Mouse (Mus musculus) thymus, postnatal 4 days (tissue): ENCODE results near the gene Fam129a.
A peak's percentile ranks its signal among the peaks of the same experiment; 100 is the strongest.

Source experiments
- DNase-seq: peaks from one replicate; pipeline ENCODE4 v3.0.0; 2021

Gene Fam129a

DNA sequence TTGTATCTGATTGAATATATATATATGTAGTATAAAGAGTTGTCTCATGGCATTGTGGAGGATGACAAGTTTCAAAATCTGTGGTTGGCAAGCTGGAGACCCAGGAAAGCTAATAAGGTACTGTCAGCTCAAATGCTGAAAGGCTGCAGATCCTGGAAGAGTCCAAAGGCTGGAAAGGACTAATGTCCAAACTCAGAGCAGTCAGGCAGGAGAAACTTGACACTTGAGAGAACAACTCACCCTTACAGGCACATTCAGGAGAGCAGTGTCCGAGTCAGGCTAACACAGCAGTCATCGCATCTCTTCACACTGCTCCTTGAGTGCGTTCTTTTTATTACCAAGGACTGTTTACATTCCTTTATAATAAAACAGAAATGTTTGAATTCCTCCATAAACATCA is 56.2 kb downstream of the Fam129a start:
- no peak for DNase-seq

DNA sequence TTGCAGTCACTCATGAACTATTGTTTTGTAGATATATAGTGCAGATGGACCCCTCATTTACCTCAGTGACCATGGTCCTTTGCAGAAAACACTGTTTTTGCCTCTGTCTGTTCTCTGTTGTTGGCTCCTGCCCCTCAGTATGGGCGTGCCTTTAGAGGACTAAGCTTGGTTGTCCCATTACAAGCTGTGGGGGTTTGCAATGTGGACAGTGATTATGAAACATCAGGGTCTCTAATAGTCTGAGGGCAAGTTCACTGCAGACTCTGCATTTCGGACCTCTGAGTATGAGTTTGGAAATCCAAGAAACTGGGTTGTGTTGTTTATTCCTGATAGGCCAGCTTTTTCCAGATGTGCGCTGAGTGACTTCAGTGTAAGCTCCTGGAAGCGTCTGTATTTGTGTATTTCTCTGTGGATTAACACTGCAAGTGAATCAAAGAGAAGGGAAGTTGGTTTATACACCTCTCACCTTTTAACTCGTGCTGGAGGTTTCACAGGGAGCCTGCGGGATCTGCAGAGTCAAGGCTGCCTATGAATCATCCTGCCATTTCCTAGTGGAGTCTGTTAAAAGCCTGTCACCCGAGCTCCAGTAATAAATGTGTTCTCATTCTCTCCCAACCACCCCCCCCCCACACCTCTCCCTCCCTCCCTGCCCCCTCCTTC is 58.7 kb downstream of the Fam129a start:
- DNase-seq = no peak

DNA sequence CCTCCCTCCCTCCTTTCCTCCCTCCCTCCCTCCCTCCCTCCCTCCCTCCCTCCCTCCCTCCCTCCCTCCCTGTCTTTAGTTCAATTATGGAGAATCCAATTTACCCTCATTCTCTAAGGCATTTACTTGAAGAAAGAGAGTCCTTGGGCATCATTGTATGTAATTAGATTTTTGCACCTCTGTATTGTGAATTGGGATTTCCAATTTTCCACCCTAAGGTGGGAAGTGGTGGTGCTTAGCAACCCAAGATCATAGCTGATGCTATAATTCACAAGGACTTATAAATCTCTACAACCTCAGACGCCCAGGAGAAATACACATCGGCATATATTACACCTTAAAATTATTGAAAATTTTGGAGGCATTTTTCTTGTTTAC is 59.3 kb downstream of the Fam129a start:
- DNase-seq = no peak

DNA sequence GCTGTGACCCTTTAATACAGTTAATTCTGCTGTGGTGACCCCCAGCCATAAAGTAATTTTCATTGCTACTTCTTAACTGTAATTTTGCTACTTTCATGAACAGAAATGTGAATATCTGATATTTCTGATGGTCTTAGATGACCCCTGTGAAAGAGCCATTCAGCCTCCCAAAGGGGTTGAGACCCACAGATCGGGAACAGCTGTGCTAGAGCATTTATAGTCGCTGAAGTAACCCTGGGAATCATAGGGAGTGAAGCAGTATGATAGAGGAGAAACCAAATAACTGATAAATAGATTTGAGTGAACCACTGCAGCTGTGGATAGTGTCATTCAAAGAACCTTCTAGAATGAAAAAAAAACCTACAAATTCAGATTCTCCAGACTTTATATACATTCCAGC is 60.1 kb downstream of the Fam129a start:
- no peak for DNase-seq

DNA sequence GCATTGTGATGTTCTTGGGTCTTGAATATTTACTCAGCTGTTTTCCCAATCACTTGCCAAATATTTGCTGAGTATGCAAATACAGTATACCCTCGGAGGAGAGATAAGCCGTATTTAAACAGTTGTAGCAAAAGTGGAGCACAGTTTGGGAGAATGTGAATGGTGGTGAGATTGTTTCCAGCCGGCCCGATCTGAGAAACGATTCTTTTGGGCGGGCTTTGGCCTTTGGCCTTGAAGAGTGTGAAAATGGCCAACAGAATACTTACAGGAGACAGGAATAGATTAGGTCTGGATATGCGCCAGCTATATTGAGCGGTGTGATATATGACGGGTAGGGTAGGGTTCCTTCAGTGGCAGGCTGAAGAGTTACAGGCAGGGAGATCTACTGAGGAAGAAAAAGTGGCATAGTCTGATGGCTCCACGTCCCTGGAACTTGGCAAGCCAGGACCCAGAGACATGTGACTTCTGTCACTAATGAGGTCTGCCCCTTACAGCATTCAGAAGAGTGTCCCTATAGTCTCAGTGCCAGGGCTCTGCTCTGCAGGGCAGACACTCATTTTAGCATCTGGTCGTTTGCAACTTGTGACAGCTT is 60.8 kb downstream of the Fam129a start:
- no peak for DNase-seq

DNA sequence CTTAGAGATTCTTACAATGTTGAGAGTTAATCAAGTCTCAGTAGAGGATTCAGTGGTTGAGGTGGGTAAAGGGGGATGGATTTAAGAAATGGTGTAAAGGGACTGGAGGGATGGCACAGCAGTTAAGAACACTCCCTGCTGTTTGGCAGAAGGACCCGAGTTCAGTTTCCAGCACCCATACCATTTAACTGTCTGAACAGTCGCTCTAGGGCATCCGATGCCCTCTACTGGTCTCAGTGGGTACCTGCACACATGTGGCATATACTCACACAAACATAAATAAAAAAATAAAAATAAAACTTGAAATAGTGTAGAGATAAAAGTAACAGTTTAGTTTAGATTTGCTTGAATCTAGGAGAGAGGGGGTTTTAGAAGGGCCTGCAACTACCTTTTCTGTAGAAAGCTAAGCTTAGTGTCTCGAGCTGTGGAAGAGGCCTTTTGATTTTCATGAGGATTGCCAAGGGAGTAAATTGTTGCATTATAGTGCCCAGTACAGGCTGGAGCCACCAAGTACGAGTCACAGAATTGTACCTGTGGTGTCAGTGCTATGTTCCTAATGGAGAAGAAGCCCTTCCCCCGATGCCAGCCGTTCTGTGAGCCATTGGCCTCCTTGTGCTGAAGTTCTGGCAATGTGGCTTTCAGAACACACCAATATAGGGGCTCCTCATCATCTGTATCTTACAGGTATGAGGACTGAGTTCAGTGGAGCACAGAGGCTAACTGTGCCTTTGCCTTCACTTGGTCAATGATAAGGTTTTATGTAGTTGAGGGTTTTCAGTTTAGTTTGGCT is 61.8 kb downstream of the Fam129a start:
- no peak for DNase-seq

DNA sequence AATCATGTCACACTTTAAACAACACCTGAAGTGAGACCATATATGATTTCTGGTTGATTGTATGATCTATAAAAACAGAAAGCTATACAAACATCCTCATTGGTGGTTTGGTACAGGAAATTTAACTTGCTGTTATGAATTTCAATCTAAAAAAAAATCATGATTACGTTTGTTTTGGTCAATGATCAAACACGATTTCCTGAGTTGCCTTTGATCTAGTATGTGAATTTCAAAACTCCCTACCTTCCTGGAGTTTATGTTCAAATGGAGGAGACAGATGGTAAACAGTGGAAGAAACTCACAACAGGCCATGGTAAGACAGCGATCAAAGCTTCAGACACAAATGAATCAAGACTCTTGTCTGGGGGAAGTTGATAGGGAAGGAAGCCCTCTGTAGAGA is 65.7 kb downstream of the Fam129a start:
- DNase-seq = no peak

DNA sequence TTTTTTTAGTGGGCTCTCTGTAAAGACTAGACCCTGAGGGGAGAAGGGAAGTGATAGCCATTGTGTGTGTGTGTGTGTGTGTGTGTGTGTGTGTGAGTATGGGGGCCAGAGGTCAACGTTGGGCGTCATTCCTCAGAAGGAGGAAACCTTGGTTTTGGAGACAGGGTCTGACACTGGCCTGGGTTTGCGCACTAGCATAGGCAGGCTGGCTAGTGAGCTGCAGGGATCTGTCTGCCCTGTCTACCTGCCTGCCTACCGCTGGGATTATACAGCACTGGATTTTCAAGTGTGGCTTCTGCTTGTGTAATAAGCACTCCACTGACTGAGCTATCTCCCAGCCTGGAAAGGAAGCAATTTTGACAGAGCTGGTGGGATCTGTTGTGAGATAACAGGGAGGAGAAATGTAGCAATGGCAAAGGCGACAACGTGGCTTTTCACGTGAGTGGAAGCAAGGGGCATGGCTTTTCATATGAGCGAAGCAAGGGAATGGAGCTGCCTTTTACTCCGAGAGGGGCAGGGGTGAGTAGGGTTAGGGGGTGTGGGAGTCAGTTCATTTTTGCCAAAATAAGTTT is 66.5 kb downstream of the Fam129a start:
- DNase-seq = no peak

DNA sequence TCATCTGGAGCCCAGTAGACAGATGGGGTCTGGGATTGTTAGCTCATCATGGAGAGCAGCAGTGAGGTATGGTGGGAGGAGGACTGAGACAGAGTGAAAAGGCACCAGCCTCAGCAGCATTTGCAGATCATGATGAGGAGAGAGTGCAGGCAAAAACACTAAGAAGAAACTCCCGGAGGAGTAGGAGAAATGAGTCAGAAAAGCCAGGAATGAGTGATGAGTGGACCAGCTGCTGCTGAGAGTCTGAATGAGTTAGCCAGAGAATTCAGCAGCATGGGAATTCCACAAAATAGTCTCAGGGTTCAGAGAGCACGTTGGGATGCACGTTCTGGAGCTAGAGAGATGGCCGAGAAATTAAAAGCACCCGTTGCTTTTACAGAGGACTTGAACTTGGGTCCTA is 67.4 kb downstream of the Fam129a start:
- DNase-seq = no peak

DNA sequence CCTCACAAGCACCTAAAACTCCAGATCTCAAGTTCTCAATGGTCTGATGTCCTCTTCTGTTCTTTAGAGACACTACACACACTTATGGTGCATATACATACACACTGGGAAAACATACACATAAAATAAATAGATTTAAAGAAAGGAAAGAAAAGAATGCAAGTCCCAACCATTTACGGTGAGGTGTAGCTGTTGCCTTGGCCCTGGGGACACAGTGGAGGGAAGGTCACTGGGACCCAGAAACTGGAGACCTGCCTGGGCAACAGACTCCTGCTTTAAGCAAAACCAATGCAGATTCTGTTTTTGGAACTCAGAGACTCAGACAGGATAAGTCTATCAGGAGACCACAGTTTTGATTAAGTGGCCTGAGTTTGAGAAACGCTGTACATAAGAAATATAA is 67.8 kb downstream of the Fam129a start:
- no peak for DNase-seq

DNA sequence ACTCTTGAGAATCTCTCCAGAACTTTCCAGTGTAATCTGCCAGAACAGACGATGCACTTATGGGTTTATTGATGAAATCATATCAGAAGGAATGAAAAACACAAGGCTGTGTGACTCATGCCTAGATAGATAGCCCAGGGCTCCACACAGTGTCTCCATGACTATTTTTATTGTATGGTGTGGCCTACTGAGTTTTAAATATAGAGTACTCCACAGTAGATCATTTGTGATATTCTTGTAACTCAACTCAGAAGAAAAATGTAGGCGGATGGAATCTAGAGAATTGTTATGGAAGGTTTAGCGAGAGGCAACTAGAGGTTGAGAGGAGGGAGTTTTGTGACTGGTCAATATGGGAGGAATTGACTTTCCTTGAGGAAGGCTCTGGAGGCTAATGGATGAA is 75.4 kb downstream of the Fam129a start:
- no peak for DNase-seq

DNA sequence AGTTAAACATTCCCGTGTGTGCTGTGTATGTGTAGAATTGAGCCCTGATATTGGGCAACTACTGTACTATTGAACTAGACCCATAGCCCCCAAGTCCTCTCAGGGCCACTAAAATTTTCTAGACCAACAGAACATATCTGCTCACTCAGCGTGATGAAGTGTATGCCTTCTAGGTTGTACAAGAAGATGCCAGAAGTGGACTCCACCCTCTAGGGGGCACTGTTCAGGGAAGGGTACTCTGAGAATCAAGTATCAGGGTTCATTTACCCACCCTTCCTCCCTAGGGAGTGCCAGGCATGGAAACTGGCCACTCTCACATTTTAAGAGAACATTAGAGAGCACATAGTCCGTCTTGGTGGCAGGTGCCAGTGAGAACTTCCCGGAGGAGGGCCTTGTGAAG is 77.1 kb downstream of the Fam129a start:
- DNase-seq = peak; percentile 42

DNA sequence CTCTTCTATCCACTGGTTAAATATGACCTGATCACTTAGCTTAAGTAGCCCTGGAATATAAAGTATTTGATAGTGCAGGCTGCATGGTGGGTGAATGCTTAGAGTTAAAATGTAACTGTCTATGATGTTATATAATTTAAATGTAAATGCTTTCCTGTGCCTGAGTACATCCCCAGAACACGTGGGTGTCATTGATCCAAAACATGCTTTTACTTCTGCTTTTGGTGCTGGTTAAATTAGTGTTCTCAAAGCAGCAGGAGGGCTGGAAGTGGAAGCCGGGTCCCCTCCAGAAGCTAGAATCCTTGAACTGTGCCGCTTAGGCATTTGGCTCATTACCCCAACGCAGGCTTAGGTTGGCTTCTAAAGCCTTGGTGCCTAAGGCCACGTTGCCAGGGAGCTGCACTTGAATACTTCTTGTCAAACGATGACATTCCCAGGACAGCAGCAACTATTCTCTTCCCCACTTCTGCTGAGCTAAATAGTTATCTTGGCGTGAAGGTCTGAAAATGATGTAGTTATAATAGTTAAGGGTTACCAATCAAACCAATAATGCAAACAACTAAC is 86.1 kb downstream of the Fam129a start:
- no peak for DNase-seq

DNA sequence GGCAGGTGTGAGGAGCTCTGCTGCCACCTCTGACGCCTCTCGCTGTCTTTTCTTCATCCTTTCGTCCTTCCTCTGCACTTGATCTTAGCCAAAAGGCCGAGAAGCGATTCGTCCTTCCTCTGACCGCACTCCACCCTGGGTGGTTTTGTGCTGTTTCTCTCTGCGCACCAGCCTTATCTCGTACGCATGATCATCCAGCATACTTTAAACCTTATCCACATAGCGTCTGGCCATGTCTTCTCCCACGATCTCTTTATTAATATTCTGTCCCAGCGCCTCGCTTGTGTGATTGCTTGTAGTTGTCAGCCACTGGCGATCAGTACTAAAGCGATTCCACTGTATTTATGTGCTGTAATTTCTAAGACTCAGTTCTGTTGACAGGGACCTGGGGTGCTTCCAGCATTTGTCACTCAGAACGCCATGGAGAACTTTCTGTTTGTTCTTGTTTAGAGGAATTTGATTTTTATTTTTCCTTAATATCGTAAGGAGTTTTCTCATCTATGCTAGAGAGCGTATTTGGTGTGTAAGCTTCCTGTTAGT is 87.4 kb downstream of the Fam129a start:
- no peak for DNase-seq

DNA sequence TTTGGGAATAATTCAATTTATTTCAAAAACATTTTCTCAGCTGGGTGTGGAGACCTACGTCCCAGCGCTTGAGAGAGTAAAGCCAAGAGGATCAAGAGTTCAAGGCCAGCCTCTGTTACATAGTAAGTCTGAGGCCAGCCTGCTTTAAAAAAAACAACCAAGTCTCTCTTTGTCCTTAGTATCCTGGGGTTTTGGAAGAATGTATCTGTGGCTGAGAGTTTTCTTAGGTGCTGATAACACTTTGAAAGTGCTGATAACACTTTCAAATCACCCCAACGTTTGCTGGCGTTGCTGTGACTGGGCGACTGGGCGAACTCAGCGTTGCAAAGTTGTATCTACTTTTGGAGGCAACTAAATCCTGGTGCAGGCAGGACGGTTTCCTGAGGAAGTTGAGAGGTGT is 88.7 kb downstream of the Fam129a start:
- DNase-seq = no peak

DNA sequence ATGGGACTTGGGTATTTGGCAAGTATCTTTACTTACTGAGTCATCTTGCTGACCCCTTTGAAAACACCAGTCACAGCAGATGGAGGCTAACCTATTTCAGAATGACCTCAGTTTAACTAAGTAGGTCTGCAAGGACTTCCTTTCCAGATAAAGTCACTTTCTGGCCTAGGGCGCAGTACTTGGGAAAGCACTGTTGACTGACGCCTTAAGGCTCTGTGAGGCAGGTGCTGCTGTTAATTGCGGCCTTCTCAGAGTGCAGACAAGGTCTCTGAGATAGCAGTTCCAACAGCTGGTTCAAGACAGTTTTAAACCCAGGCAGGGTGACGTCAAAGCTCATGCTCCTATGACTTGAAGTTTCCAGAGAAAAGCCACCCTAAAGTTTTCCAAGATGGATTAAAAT is 89.3 kb downstream of the Fam129a start:
- no peak for DNase-seq

DNA sequence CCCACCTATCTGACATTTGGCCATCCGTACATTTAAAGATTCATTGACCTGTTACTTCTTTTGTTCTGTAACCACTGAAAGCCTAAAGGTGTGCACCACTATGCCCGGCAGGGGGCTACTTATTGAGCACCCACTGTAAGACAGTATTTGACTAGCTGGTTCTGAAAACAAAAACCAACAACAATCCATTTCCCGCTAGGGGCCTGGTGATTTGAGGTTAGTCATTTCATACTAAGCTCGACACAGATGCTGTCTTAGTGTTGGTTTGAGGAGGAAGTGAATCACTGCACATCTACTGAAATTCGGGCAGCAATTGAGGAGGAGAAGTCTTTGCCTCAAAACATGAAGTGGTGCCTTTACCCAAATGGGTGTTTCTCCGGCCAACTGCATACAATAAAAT is 89.9 kb downstream of the Fam129a start:
- no peak for DNase-seq

DNA sequence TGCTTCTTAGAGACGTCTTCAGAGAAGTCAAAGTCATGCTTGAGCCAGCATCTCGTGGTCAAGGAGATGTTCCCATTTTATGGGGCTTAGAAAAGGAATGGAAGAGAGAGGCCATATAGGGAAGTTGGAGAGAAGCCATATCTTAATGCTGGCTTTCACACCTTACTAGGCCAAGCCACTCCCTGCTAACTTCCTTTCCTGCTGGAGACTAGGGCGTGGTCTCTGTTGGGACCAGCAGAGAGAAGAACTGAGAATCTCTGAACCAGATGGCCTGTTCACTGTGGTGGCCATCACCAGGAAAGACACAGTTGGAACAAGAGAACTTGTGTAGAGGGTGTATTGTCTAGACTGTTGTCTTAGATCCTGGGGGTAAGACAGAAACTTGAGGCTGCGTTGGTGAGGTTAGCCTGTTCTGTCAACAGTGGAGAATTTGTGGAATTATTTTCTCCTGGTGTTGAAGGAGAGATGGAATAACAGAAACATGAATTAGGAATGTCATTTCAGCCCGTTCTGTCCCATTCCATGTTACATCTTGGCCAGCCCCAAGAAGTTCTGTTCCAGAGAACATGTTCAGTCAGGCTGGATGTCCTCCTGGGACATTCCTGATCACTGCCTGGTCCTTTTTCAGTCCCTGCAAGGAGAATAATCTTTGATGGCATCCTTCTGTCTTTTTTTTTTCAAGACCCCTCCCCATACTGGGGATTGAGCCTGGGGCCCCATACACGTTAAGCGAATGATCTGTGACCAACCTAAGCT is 90.9 kb downstream of the Fam129a start:
- DNase-seq = no peak

DNA sequence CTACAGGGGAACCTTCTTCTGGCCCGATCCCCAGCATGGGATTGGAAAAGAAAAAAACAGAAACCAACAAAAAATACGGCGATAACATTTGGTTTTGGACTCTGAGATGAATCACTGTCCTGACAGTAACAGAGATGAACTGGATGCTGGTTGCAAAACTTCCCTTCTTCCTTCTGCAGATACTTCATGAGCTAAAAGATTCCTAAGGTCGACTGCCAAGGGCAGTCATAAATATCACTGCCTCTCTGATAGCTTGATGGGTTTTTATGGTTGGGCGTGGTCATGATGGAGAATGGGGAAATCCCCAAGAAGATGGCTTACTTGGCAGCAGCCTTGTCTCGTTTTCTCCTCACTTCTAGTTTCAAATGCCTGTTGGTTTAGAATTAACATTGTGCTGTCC is 92.0 kb downstream of the Fam129a start:
- no peak for DNase-seq

DNA sequence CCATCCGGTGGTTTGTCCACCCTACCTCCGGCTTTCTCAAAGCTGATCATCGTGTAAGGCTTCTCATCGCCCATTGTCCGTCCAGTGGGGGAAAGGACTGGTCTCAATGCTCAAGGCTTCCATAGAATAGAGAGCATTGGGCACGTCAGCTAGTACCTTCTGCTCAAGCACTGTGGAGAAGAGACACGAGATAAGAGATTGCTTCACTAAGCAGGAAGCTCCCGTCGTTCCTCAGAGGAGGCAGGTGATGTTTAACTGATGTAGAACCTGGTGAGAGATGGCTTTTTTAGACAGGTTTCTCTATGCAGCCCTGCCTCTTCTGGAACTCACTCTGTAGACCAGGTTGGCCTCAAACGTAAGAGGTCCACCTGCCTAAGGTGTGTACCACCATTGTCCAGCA is 93.4 kb downstream of the Fam129a start:
- no peak for DNase-seq

DNA sequence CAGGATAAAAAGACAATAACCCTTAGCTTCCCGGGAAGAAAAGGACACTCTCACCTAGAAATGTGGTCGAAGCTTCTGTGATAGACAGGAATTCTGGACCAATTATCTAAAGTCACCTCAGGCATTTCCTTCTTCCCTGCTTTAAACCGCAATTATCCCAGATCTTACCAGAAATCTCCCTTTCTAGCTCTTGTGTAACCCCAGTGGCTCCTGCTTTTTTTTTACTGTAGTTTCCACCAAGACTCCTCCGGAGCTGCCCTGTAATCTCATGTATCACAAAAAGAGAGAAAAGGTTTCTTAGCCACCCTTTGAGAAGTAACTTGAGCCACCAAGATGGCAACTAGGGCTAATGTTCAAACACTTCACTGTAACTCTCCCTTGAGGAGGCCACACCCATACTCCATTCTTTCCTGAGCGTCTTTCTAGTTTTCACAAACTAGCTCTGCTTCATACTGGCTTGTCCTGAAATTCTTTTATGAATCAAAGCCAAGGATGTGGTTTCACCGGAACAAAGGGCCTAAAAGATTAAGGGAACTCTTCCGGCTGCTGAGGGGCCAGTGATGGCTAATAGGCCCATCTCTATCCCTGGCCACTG is 93.9 kb downstream of the Fam129a start:
- DNase-seq = no peak

DNA sequence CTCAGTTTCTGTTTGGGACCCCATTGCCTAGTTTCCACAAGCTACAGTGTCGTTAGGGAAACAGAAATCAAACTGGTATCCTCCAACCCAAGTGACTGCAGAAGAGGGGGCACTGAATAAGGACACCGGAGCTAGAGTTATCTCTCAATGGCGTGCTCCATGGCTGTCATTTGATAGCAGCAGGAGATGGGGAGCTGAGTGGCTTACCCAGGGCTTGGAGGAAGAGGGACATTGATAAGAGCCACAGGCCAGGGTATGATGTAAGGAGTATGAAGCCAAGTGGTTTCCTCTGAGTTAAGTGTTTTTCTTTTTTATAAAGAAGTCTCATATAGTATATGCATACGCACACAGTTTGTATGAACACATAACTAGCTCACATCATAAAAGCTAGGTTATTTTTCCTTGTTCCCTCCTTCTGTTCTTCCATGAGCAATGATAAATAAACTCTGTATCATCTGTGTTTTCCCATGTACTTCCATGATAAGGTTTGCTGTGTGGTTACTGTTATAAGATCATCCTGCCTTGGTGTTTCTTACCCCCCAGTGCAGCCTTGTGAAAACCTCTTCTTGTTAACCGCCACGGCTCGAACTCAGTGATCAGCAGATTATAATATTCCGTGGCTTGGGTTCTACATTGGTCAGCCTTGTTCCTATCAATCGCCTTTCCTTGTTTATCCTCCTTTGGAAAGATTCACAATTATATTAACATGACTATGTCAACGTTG is 96.5 kb downstream of the Fam129a start:
- no peak for DNase-seq
